Mouse (Mus musculus) heart, embryonic 13.5 days (tissue): Measurements from ENCODE around the gene Rhobtb3. TPM values are rescaled to one million over a fixed set of nuclear protein-coding genes. Genes with fewer than 3 reads are reported as not detected.
A peak's percentile ranks its signal among the peaks of the same experiment; 100 is the strongest.
"Not testable (repeated sequence)": the region's sequence is repeated elsewhere in the genome, so short reads cannot be mapped to it uniquely, and the experiment has no call there.

ENCODE experiments used
- ATAC-seq: fragments of 200-750 bp; cut with Nextera tagmentation; 2 replicates; pipeline ENCODE4 v1.8.0; 2017; ENCODE audit warnings: moderate TSS enrichment; ENCODE audit not compliant: insufficient number of reproducible peaks, low FRiP score, low TSS enrichment; ENCODE audit errors: extremely low read depth
- H3K27ac ChIP-seq: fragments of 300-500 bp; sonication (generic); replicated peaks from 2 replicates; pipeline ENCODE4 v1.5.1; 2015; ENCODE audit warnings: moderate library complexity, mild to moderate bottlenecking, inconsistent platforms
- H3K27me3 ChIP-seq: fragments of 300-500 bp; sonication (generic); replicated peaks from 2 replicates; pipeline ENCODE4 v1.6.1; 2015; ENCODE audit warnings: mild to moderate bottlenecking, inconsistent platforms
- H3K36me3 ChIP-seq: fragments of 300-500 bp; sonication (generic); 2 replicates; pipeline ENCODE4 v1.6.1; 2015; ENCODE audit warnings: mild to moderate bottlenecking, inconsistent platforms
- H3K4me1 ChIP-seq: fragments of 300-500 bp; sonication (generic); 2 replicates; pipeline ENCODE4 v1.6.1; 2015; ENCODE audit warnings: inconsistent platforms
- H3K4me2 ChIP-seq: fragments of 300-500 bp; sonication (generic); 2 replicates; pipeline ENCODE4 v1.6.1; 2015; ENCODE audit warnings: inconsistent platforms, mild to moderate bottlenecking, moderate library complexity
- H3K4me3 ChIP-seq: fragments of 300-500 bp; sonication (generic); 2 replicates; pipeline ENCODE4 v1.5.1; 2015; ENCODE audit warnings: moderate library complexity, mild to moderate bottlenecking, inconsistent platforms
- H3K9ac ChIP-seq: fragments of 300-500 bp; sonication (generic); 2 replicates; pipeline ENCODE4 v1.6.1; 2015; ENCODE audit warnings: inconsistent platforms, mild to moderate bottlenecking, moderate library complexity
- H3K9me3 ChIP-seq: fragments of 300-500 bp; sonication (generic); 2 replicates; pipeline ENCODE4 v1.6.1; 2016; ENCODE audit warnings: inconsistent platforms
- WGBS: fragments of 180-500 bp; shearing (Covaris S2); methylation state at CpG from one replicate; pipeline ENCODE4 v1.1.7; 2015; ENCODE audit warnings: mixed read lengths; 5-methylcytosine and 5-hydroxymethylcytosine counted together
- polyA plus RNA-seq: library from polyadenylated mRNA; unstranded; fragments of >200 nt; fragmentation: Nextera tagmentation; extraction: Ambion mirVana; gene quantifications from 2 replicates; pipeline ENCODE4 v1.2.1, GENCODE M21; 2015

Gene Rhobtb3
- polyA plus RNA-seq, 1 experiment from 2014 or later = 21.6 TPM

DNA sequence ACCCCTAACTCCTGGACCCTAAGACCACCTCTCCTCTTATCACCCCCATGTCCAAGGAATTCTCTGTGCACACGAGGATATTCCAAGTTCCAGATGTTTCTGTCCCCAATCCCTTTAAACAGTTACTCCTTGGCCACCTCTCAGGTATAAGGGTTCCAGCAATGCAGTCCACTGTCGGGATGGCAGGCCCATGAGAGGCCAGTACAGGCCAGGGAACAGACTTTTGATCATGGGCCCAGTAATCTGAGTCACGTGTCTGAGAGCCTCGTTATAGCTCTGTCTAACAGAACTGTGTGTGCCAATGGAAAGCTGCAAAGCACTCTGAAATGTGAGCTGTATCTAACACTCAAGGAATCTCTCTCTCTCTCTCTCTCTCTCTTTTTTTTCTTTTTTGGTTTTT, 29.6 kb downstream of the Rhobtb3 start:
- Histone ChIP-seq H3K4me3 (no peak overlapping the region), H3K4me2 (no peak overlapping the region), H3K9ac (no peak overlapping the region), H3K27me3 (no peaks in the 10 kb centered on the region), H3K36me3 (peaks cover 81% of the 10 kb centered on the region), H3K9me3 (no peaks in the 10 kb centered on the region), H3K27ac (no peak overlapping the region), H3K4me1 (0 out of 2 replicates have a peak, but pooled peaks cover 6% of the 10 kb centered on the region)
- WGBS = 50% methylated on average over 4 of the region's 4 CpGs
- no peak for ATAC-seq

DNA sequence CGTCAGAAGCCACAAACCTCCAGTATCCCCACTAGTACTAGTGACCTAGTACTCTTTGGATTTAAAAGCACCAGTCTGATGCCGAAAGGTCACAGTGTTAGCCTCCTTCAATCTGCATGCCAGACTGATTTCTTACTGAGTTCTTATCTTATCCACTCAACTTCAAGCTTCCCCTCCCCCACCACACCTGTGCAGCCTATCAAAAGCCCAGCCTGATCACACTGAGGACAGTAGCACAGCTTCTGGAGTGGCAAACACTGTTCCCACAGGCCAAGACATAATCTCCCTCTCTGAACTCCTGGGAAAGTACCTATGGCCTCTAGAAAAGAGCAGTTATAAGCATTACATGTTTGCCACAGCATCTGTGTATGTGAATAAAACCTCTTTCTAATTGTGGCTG, 35.5 kb downstream of the Rhobtb3 start:
- 31% methylated on average over 2 of the region's 2 CpGs for WGBS

GRCm38 (mm10) chr13:75907133-75907532, 36.6 kb downstream of the Rhobtb3 start:
- Histone ChIP-seq H3K9ac (no peak overlapping the region), H3K4me3 (no peak overlapping the region), H3K4me1 (peaks cover 24% of the 10 kb centered on the region), H3K27ac (no peak overlapping the region), H3K36me3 (peaks cover 45% of the 10 kb centered on the region), H3K27me3 (no peaks in the 10 kb centered on the region), H3K9me3 (no peaks in the 10 kb centered on the region), H3K4me2 (no peak overlapping the region)
- WGBS = 67% methylated on average over 5 of the region's 5 CpGs
- no peak for ATAC-seq

More for the DNA sequence above, 35.5 kb downstream of the Rhobtb3 start:
- Histone ChIP-seq H3K4me2 (no peak overlapping the region), H3K9me3 (no peaks in the 10 kb centered on the region), H3K27me3 (no peaks in the 10 kb centered on the region), H3K4me1 (peaks cover 24% of the 10 kb centered on the region), H3K27ac (no peak overlapping the region), H3K36me3 (peaks cover 40% of the 10 kb centered on the region), H3K9ac (no peak overlapping the region), H3K4me3 (no peak overlapping the region)
- no peak for ATAC-seq

DNA sequence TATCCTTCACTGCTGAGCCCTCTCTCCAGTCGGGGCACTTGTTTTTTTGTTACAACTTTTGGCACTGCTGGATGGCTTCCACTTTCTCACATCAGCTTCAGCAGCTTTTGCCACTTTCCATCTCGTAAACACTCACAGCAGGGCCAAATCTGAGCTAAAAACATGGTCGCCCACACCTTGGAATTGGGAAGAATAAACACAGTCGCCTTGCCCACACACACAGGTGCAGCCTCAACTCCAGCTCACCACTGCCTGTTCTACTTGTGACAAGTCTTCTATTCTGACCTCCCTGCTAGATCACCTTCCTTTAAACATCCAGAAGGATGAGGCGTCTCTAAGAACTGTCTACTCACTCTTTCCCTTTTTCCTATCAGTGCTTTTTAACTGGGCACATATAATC, 39.1 kb downstream of the Rhobtb3 start:
- no peaks in the 10 kb centered on the region for H3K9me3 ChIP-seq
- no peaks in the 10 kb centered on the region for H3K27me3 ChIP-seq
- H3K36me3 ChIP-seq = peaks cover 47% of the 10 kb centered on the region
- H3K4me2 ChIP-seq = no peak overlapping the region
- no peak overlapping the region for H3K4me3 ChIP-seq
- no peak overlapping the region for H3K27ac ChIP-seq
- peaks cover 21% of the 10 kb centered on the region for H3K4me1 ChIP-seq
- no peak for ATAC-seq
- no peak overlapping the region for H3K9ac ChIP-seq
- 69% methylated on average over 5 of the region's 5 CpGs for whole genome bisulfite sequencing

- not testable (repeated sequence) for H3K27me3 ChIP-seq, H3K27ac ChIP-seq, H3K4me1 ChIP-seq, H3K4me3 ChIP-seq, H3K4me2 ChIP-seq, H3K9me3 ChIP-seq, ATAC-seq, H3K9ac ChIP-seq
- 87% methylated on average over 1 of the region's 1 CpGs for WGBS
- peaks cover 52% of the 10 kb centered on the region for H3K36me3 ChIP-seq
Observed at GRCm38 (mm10) chr13:75900928-75901327, 42.8 kb downstream of the Rhobtb3 start.

GRCm38 (mm10) chr13:75892876-75893275, 50.8 kb downstream of the Rhobtb3 start:
- Histone ChIP-seq H3K4me1 (no peaks in the 10 kb centered on the region), H3K9me3 (no peaks in the 10 kb centered on the region), H3K27ac (no peak overlapping the region), H3K9ac (no peak overlapping the region), H3K27me3 (no peaks in the 10 kb centered on the region), H3K4me3 (no peak overlapping the region), H3K4me2 (no peak overlapping the region), H3K36me3 (peaks cover 69% of the 10 kb centered on the region)
- 61% methylated on average over 6 of the region's 6 CpGs for WGBS
- no peak for ATAC-seq

GRCm38 (mm10) chr13:75892291-75892690, 51.4 kb downstream of the Rhobtb3 start:
- peaks cover 69% of the 10 kb centered on the region for H3K36me3 ChIP-seq
- 69% methylated on average over 3 of the region's 3 CpGs for WGBS
- no peak overlapping the region for H3K4me3 ChIP-seq
- ATAC-seq = no peak
- H3K27ac ChIP-seq = no peak overlapping the region
- no peak overlapping the region for H3K9ac ChIP-seq
- H3K4me1 ChIP-seq = no peaks in the 10 kb centered on the region
- H3K4me2 ChIP-seq = no peak overlapping the region
- no peaks in the 10 kb centered on the region for H3K27me3 ChIP-seq
- H3K9me3 ChIP-seq = no peaks in the 10 kb centered on the region

DNA sequence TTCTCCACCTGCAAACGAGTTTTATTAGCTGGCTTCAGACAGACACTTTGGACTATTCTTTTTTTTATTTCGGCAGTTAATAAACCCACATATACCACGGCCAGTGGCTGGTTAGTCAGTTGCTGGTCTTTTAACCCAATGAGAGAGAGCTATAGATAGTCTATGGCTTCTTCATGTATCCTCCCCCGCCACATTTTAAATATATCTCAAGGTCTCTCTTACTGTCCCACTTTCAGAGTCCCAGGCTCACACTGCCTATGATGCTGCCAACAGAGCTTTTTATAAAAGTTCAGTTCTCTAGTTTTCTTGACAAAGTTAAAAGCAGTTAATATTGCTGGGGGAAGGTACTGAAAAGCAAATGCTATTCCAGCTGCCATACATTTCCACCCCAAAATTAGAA, 51.9 kb downstream of the Rhobtb3 start:
- no peak for ATAC-seq
- Histone ChIP-seq H3K4me2 (no peak overlapping the region), H3K9ac (no peak overlapping the region), H3K36me3 (peaks cover 73% of the 10 kb centered on the region), H3K9me3 (no peaks in the 10 kb centered on the region), H3K27ac (no peak overlapping the region), H3K4me1 (no peaks in the 10 kb centered on the region), H3K27me3 (no peaks in the 10 kb centered on the region), H3K4me3 (no peak overlapping the region)
- WGBS = 84% methylated on average over 4 of the region's 4 CpGs

- H3K4me1 ChIP-seq = 0 out of 2 replicates have a peak, but pooled peaks cover 3% of the 10 kb centered on the region
- H3K27me3 ChIP-seq = no peaks in the 10 kb centered on the region
- ATAC-seq = no peak; the same call in 1 of the 2 replicates
- no peak overlapping the region for H3K4me2 ChIP-seq
- H3K9me3 ChIP-seq = peaks cover 8% of the 10 kb centered on the region; the same call in 1 of the 2 replicates
- WGBS = 33% methylated on average over 3 of the region's 3 CpGs
- no peak overlapping the region for H3K4me3 ChIP-seq
- peak overlapping the region; percentile 74 for H3K27ac ChIP-seq
- H3K36me3 ChIP-seq = peaks cover 68% of the 10 kb centered on the region
- no peak overlapping the region for H3K9ac ChIP-seq
Observed at GRCm38 (mm10) chr13:75883792-75884191, 59.9 kb downstream of the Rhobtb3 start.

- Histone ChIP-seq H3K4me1 (0 out of 2 replicates have a peak, but pooled peaks cover 3% of the 10 kb centered on the region), H3K27me3 (no peaks in the 10 kb centered on the region), H3K4me3 (no peak overlapping the region), H3K9ac (no peak overlapping the region), H3K9me3 (no peaks in the 10 kb centered on the region), H3K4me2 (no peak overlapping the region), H3K27ac (no peak overlapping the region), H3K36me3 (peaks cover 68% of the 10 kb centered on the region)
- ATAC-seq = no peak
- 85% methylated on average over 2 of the region's 2 CpGs for WGBS
Observed at GRCm38 (mm10) chr13:75880501-75880900, 63.2 kb downstream of the Rhobtb3 start.

GRCm38 (mm10) chr13:75879756-75880155, 64.0 kb downstream of the Rhobtb3 start:
- no peak overlapping the region for H3K4me3 ChIP-seq
- H3K4me2 ChIP-seq = no peak overlapping the region
- H3K9ac ChIP-seq = no peak overlapping the region
- H3K9me3 ChIP-seq = no peaks in the 10 kb centered on the region
- H3K4me1 ChIP-seq = peaks cover 6% of the 10 kb centered on the region
- no peak overlapping the region for H3K27ac ChIP-seq
- H3K27me3 ChIP-seq = no peaks in the 10 kb centered on the region
- WGBS = 75% methylated on average over 3 of the region's 3 CpGs
- ATAC-seq = no peak
- peaks cover 66% of the 10 kb centered on the region for H3K36me3 ChIP-seq

- Histone ChIP-seq H3K27me3 (no peaks in the 10 kb centered on the region), H3K4me2 (no peak overlapping the region), H3K9ac (no peak overlapping the region), H3K4me1 (peaks cover 6% of the 10 kb centered on the region), H3K9me3 (no peaks in the 10 kb centered on the region), H3K36me3 (peaks cover 71% of the 10 kb centered on the region), H3K27ac (no peak overlapping the region), H3K4me3 (no peak overlapping the region)
- ATAC-seq = no peak
Observed at GRCm38 (mm10) chr13:75877907-75878306, 65.8 kb downstream of the Rhobtb3 start.
